Mouse (Mus musculus) sigmoid colon, adult 10 weeks (tissue): ENCODE data around the gene Taar6. TPM values are rescaled to one million over a fixed set of nuclear protein-coding genes. Genes with fewer than 3 reads are reported as not detected.

Experiments used
- polyA plus RNA-seq: library from polyadenylated mRNA; stranded (reverse); fragments of 350-450 nt; fragmentation: Illumina TruSeq; extraction: RNeasy Lipid Tissue Mini Kit (QIAGEN cat#74804); gene quantifications from one replicate; pipeline ENCODE4 v1.2.3, GENCODE M21; 2014; ENCODE audit warnings: low read depth, low replicate concordance

Gene Taar6
- not detected for polyA plus RNA-seq

DNA sequence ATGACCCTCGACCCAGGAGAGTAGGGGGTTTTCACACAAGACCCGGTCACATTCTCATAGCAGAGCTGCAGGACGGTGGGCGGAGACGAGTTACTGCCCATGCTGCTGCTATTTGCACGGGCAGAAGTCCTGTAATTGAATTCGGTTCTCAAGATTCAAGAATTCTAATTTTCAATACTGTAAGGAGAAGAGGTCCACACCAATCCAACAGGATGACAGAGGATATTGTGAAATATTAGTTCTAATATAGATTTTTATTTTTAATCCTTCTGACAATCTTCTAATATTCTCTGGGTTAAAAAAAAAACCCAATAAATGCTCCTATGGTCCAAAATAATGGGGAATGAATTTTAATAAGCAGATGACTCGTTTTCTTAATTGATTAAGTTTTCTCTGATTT is at the start of gene Taar6:
Gene Taar6 (minus strand): TSS at position 101 of the 400 bp plus-strand sequence.

DNA sequence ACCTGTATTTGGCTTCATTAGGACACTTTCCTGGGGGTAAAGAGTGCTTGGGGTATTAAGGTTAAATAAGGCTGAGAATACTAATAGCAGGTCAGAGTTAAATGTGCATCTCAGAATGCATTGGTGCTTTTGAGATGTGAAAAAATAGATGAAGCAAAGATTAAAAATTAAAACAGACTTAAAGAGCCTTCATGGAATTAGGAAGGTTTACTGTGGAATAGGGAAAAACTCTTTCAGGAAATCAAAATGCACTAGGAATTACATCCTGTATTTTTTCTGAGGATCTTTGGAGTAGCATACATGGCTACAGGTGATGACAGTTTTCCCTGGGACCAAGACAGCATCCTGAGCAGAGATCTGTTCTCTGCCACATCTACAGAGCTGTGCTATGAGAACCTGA is 41.5 kb upstream of the Taar6 start, which contains the start of gene Taar7d:
Gene Taar7d (plus strand): TSS at position 301 of the 400 bp plus-strand sequence.

DNA sequence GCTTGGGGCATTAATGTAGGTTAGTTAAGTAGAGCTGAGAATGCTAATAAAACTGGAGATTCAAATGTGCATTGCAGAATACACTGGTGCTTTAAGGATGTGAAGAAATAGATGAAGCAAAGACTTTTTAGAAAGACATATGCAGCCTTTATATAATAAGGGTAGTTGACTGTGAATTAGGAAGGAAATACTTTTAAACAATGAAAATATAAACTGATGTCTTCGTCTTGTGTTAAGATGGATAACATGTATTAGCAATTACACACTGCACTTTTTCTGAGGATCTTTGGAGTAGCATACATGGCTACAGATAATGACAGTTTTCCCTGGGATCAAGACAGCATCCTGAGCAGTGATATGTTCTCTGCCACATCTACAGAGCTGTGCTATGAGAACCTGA is 14.2 kb upstream of the Taar6 start, which contains the start of gene Taar7b:
Gene Taar7b (plus strand): TSS at position 301 of the 400 bp plus-strand sequence.

DNA sequence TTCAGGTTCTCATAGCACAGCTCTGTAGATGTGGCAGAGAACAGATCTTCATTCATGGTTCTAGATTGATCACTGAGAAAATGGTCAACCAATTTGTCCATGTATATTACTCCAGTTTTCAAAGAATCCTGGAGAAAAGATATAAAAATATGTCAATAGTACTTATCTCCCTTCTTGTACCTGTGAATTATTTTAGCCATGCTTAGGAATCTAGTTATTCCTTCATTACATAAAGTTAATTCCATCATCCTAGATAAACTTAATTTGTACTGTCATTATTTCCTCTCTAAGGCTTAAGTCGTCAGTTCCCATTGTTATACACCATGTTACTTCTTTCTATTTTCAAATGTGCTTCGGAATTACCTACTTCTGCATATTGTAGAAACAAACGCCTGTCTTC is 7.9 kb upstream of the Taar6 start, which contains the start of gene Taar7a:
Gene Taar7a (minus strand): TSS at position 101 of the 400 bp plus-strand sequence.

DNA sequence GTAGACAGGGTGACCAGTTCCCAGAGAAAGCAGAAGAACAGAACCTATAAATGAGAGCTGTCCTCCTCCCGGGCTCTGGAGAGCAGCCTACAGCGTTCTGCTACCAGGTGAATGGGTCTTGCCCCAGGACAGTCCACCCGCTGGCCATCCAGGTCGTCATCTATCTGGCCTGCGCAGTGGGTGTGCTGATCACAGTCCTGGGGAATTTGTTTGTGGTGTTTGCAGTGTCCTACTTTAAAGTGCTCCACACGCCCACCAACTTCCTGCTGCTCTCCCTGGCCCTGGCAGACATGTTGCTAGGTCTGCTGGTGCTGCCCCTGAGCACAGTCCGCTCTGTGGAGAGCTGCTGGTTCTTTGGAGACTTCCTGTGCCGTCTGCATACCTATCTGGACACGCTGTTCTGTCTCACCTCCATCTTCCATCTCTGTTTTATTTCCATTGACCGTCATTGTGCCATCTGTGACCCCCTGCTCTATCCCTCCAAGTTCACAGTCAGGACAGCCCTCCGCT is 14.7 kb downstream of the Taar6 start, which contains the start of gene Taar5:
Gene Taar5 (plus strand): TSS at position 51 of the 510 bp plus-strand sequence.

DNA sequence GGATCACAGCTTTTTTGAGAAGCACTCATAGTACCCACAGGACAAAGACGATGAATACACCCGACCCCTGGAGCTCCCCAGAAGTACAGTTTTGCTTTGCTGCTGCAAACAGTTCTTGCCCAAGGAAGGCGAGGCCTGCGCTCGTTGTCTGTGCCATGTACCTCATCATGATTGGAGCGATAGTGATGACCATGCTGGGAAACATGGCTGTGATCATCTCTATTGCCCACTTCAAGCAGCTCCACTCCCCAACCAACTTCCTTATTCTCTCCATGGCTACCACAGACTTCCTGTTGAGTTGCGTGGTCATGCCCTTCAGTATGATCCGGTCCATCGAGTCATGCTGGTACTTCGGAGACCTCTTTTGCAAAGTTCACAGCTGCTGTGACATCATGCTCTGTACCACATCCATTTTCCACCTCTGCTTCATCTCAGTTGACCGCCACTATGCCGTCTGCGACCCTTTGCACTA is 25.0 kb downstream of the Taar6 start, which contains the start of gene Taar4:
Gene Taar4 (plus strand): TSS at position 51 of the 472 bp plus-strand sequence.

DNA sequence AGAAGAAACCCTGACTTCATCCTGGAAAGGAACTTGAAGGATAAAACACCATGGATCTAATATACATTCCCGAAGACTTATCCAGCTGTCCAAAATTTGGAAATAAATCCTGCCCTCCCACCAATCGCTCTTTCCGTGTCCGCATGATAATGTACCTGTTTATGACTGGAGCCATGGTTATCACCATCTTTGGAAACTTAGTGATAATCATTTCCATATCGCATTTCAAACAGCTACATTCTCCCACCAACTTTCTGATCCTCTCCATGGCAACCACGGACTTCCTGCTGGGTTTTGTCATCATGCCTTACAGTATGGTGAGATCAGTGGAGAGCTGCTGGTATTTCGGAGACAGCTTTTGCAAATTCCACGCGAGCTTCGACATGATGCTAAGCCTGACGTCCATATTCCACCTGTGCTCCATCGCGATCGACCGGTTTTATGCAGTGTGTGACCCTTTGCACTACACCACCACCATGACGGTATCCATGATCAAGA is 35.9 kb downstream of the Taar6 start, which contains the start of gene Taar3:
Gene Taar3 (plus strand): TSS at position 51 of the 498 bp plus-strand sequence.

DNA sequence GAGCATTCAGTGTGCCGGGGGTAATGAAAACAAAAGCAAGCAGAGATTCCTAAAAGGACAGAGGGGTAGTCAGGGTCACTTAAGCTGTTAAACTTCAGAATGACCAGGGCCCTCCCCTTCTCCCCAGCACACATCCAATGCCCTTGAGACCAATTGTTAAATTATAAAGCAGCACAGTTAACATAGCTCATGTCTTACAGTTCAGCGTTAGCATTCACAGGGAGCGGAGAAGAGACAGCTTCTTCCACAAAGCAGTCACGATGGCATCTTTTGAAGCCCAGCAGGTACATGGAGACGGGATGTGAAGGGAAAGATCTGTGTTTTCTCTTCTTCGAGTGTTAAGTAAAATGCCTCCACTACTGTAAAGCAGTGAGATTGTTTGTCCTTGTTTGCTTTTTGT is 47.1 kb downstream of the Taar6 start, which contains the start of gene Taar2:
Gene Taar2 (plus strand): TSS at position 261 of the 400 bp plus-strand sequence.

Other genes with a start within 250 kb of the Taar6 start
- gene Rps12, start 198.4 kb downstream of the Taar6 start, polyA plus RNA-seq, result 465 TPM
- gene Slc18b1, start 188.7 kb downstream of the Taar6 start, polyA plus RNA-seq, result 42.3 TPM
- gene Vnn3, start 134.2 kb downstream of the Taar6 start, polyA plus RNA-seq, result 0.25 TPM
- gene Vnn1, start 91.0 kb downstream of the Taar6 start, polyA plus RNA-seq, result 2.1 TPM
- gene Taar1, start 65.3 kb downstream of the Taar6 start, polyA plus RNA-seq, result not detected
- not detected for gene Taar2, start 47.1 kb downstream of the Taar6 start, polyA plus RNA-seq
- gene Taar3, start 36.1 kb downstream of the Taar6 start, polyA plus RNA-seq, result not detected
- gene Taar4, start 25.2 kb downstream of the Taar6 start, polyA plus RNA-seq, result not detected
- gene Taar5, start 14.9 kb downstream of the Taar6 start, polyA plus RNA-seq, result not detected
- not detected for gene Taar7a, start 7.8 kb upstream of the Taar6 start, polyA plus RNA-seq
- not detected for gene Taar7b, start 14.3 kb upstream of the Taar6 start, polyA plus RNA-seq
- gene Taar7d, start 41.6 kb upstream of the Taar6 start, polyA plus RNA-seq, result not detected
- not detected for gene Taar7e, start 52.0 kb upstream of the Taar6 start, polyA plus RNA-seq
- not detected for gene Taar7f, start 63.9 kb upstream of the Taar6 start, polyA plus RNA-seq
- not detected for gene Taar8a, start 90.9 kb upstream of the Taar6 start, polyA plus RNA-seq
- gene Taar8b, start 106.6 kb upstream of the Taar6 start, polyA plus RNA-seq, result not detected
- gene Taar8c, start 116.3 kb upstream of the Taar6 start, polyA plus RNA-seq, result not detected
- not detected for gene Taar9, start 123.9 kb upstream of the Taar6 start, polyA plus RNA-seq
- gene Stx7, start 163.7 kb upstream of the Taar6 start, polyA plus RNA-seq, result 228 TPM
- gene Moxd1, start 237.9 kb upstream of the Taar6 start, polyA plus RNA-seq, result 2.2 TPM